10 mouse cellular contexts compared by ENCODE assay signal in genomic region chr14:20804964-20805672, GRCm38 (mm10). TPM values are rescaled to one million over a fixed set of nuclear protein-coding genes. Genes with fewer than 3 reads are reported as not detected.
DNase-seq lines count a peak whose midpoint lies in the region; ATAC-seq and TF ChIP-seq lines count a peak whose summit lies in the region.
"Had no signal": no experiment of that assay in that cellular context is flagged by ENCODE, and none has a peak within 500 bp of the region (broad histone marks: within the 10 kb centered on the region; RNA-seq: fewer than 3 reads in every experiment).

No protein-coding gene starts in this region.

- no peaks in the 10 kb centered on the region for H3K79me2 ChIP-seq in myocyte (ENCODE audit: control insufficient read depth, insufficient read depth)

- no peak for TF ChIP-seq CTCF in layer of hippocampus, adult 2 months (conservative IDR thresholded peaks at IDR 0.05)

- DNase-seq in layer of hippocampus, adult 2 months (ENCODE audit: low spot score in 2 of 2) = peak; percentile 58 to 65

- no peaks in the 10 kb centered on the region for H3K27me3 ChIP-seq in hindbrain, embryonic 15.5 days
- H3K27me3 ChIP-seq in hindbrain, embryonic 12.5 days = no peaks in the 10 kb centered on the region
- no peaks in the 10 kb centered on the region for H3K27me3 ChIP-seq in embryonic facial prominence, embryonic 15.5 days
- no peaks in the 10 kb centered on the region for H3K27me3 ChIP-seq in heart, embryonic 16.5 days (ENCODE audit: control insufficient read depth, insufficient read depth, low read length)
- H3K27me3 ChIP-seq in myocyte (ENCODE audit: control insufficient read depth, insufficient read depth, insufficient read length) = no peaks in the 10 kb centered on the region
- H3K27me3 ChIP-seq: embryonic facial prominence, embryonic 12.5 days; midbrain, embryonic 12.5 days had no signal

- H3K9me3 ChIP-seq in hindbrain, embryonic 15.5 days = no peaks in the 10 kb centered on the region
- no peaks in the 10 kb centered on the region for H3K9me3 ChIP-seq in hindbrain, embryonic 12.5 days (replicated peaks)
- no peaks in the 10 kb centered on the region for H3K9me3 ChIP-seq in embryonic facial prominence, embryonic 15.5 days (replicated peaks)
- no peaks in the 10 kb centered on the region for H3K9me3 ChIP-seq in heart, embryonic 16.5 days (replicated peaks; ENCODE audit: control insufficient read depth, low read length)
- H3K9me3 ChIP-seq: embryonic facial prominence, embryonic 12.5 days; midbrain, embryonic 12.5 days had no signal

- H3K4me1 ChIP-seq in hindbrain, embryonic 15.5 days (replicated peaks) = peaks cover 2% of the 10 kb centered on the region; the same call in 1 of the 2 replicates
- no peaks in the 10 kb centered on the region for H3K4me1 ChIP-seq in hindbrain, embryonic 12.5 days
- peaks cover 27% of the 10 kb centered on the region for H3K4me1 ChIP-seq in embryonic facial prominence, embryonic 15.5 days
- peaks cover 37% of the 10 kb centered on the region for H3K4me1 ChIP-seq in heart, embryonic 16.5 days (ENCODE audit: control insufficient read depth, insufficient read depth, low read length)
- H3K4me1 ChIP-seq: midbrain, embryonic 12.5 days had no signal

- no peak for TF ChIP-seq POLR2A in myocyte (IDR thresholded peaks at IDR 0.05; ENCODE audit: insufficient read length, low read depth)

- no peak overlapping the region for H3K9ac ChIP-seq in hindbrain, embryonic 15.5 days
- no peak overlapping the region for H3K9ac ChIP-seq in hindbrain, embryonic 12.5 days
- no peak overlapping the region for H3K9ac ChIP-seq in embryonic facial prominence, embryonic 15.5 days
- peak overlapping the region; percentile 38; the same call in 1 of the 2 replicates for H3K9ac ChIP-seq in heart, embryonic 16.5 days (ENCODE audit: low read length)
- H3K9ac ChIP-seq: embryonic facial prominence, embryonic 12.5 days; midbrain, embryonic 12.5 days had no signal

- no peaks in the 10 kb centered on the region for H3K36me3 ChIP-seq in hindbrain, embryonic 15.5 days
- no peaks in the 10 kb centered on the region for H3K36me3 ChIP-seq in hindbrain, embryonic 12.5 days
- H3K36me3 ChIP-seq in embryonic facial prominence, embryonic 15.5 days = no peaks in the 10 kb centered on the region
- H3K36me3 ChIP-seq in heart, embryonic 16.5 days (ENCODE audit: control insufficient read depth, insufficient read depth) = no peaks in the 10 kb centered on the region
- H3K36me3 ChIP-seq in myocyte (ENCODE audit: control insufficient read depth, insufficient read depth) = no peaks in the 10 kb centered on the region
- H3K36me3 ChIP-seq: embryonic facial prominence, embryonic 12.5 days; midbrain, embryonic 12.5 days had no signal

- H3K4me2 ChIP-seq in hindbrain, embryonic 15.5 days = no peak overlapping the region
- no peak overlapping the region for H3K4me2 ChIP-seq in hindbrain, embryonic 12.5 days (replicated peaks)
- no peak overlapping the region; the same call in 1 of the 2 replicates for H3K4me2 ChIP-seq in embryonic facial prominence, embryonic 15.5 days (replicated peaks)
- 0 out of 2 replicates have a peak overlapping the region, but pooled peaks have one; percentile 26 for H3K4me2 ChIP-seq in heart, embryonic 16.5 days (ENCODE audit: low read depth, low read length)
- peak overlapping the region; percentile 94 for H3K4me2 ChIP-seq in myocyte (ENCODE audit: low read depth)
- H3K4me2 ChIP-seq: embryonic facial prominence, embryonic 12.5 days; midbrain, embryonic 12.5 days had no signal

- H3ac ChIP-seq in myocyte (ENCODE audit: control insufficient read depth, insufficient read length) = no peak overlapping the region

- no peak overlapping the region for H3K27ac ChIP-seq in hindbrain, embryonic 15.5 days (replicated peaks)
- H3K27ac ChIP-seq in hindbrain, embryonic 12.5 days = no peak overlapping the region
- H3K27ac ChIP-seq in embryonic facial prominence, embryonic 15.5 days (replicated peaks) = peak overlapping the region; percentile 87
- peak overlapping the region; percentile 84 for H3K27ac ChIP-seq in heart, embryonic 16.5 days (ENCODE audit: low read length)
- peak overlapping the region; percentile 69; the same call in 1 of the 2 replicates for H3K27ac ChIP-seq in layer of hippocampus, adult 2 months
- H3K27ac ChIP-seq: embryonic facial prominence, embryonic 12.5 days; midbrain, embryonic 12.5 days had no signal

- 69% methylated on average over 9 of the region's 9 CpGs for WGBS in hindbrain, embryonic 15.5 days
- 75% methylated on average over 9 of the region's 9 CpGs for WGBS in hindbrain, embryonic 12.5 days
- 32% methylated on average over 9 of the region's 9 CpGs for WGBS in embryonic facial prominence, embryonic 15.5 days
- 30% methylated on average over 9 of the region's 9 CpGs for WGBS in heart, embryonic 16.5 days

- no peak overlapping the region for H3K4me3 ChIP-seq in hindbrain, embryonic 15.5 days
- H3K4me3 ChIP-seq in hindbrain, embryonic 12.5 days = no peak overlapping the region
- H3K4me3 ChIP-seq in embryonic facial prominence, embryonic 15.5 days (replicated peaks) = no peak overlapping the region
- no peak overlapping the region for H3K4me3 ChIP-seq in heart, embryonic 16.5 days (ENCODE audit: low read length)
- no peak overlapping the region for H3K4me3 ChIP-seq in layer of hippocampus, adult 2 months
- no peak overlapping the region for H3K4me3 ChIP-seq in myocyte
- H3K4me3 ChIP-seq: embryonic facial prominence, embryonic 12.5 days; midbrain, embryonic 12.5 days had no signal

- ATAC-seq in hindbrain, embryonic 15.5 days (ENCODE audit: low FRiP score, low read depth) = peak; percentile 72; the same call in 1 of the 2 replicates
- no peak for ATAC-seq in hindbrain, embryonic 12.5 days (ENCODE audit: low FRiP score)
- ATAC-seq in embryonic facial prominence, embryonic 15.5 days (ENCODE audit: insufficient number of reproducible peaks, low FRiP score, low TSS enrichment, low read depth) = peak; percentile 84
- peak; percentile 81 for ATAC-seq in heart, embryonic 16.5 days (replicated peaks; ENCODE audit: extremely low read depth, insufficient read depth, low FRiP score)
- ATAC-seq in granulocyte monocyte progenitor cell, adult 5-6 weeks (replicated peaks; ENCODE audit: poor library complexity, severe bottlenecking) = no peak
- ATAC-seq in megakaryocyte, adult 5-6 weeks (ENCODE audit: poor library complexity, severe bottlenecking) = no peak

TF ChIP-seq in myocyte, 11 proteins besides CTCF, POLR2A, EP300 and RAD21:
- TF ChIP-seq MYOD1 (IDR thresholded peaks at IDR 0.05; ENCODE audit: control insufficient read depth in 1 of 3, insufficient read length in 2 of 3, low read depth in 2 of 3) (peak in 2 of 3 experiments; percentile 58 to 73), MAX (IDR thresholded peaks at IDR 0.05; ENCODE audit: low read depth) (peak; percentile 67), REST (IDR thresholded peaks at IDR 0.05; ENCODE audit: insufficient read depth, insufficient read length) (no peak), TCF12 (IDR thresholded peaks at IDR 0.05; ENCODE audit: insufficient read depth, poor library complexity, severe bottlenecking) (peak; percentile 32), SRF (IDR thresholded peaks at IDR 0.05; ENCODE audit: control insufficient read depth, insufficient read length, low read depth) (no peak), MYOG (IDR thresholded peaks at IDR 0.05; ENCODE audit: control insufficient read depth in 1 of 3, insufficient read depth in 1 of 3, insufficient read length in 2 of 3, low read depth in 2 of 3) (peak in 2 of 3 experiments; percentile 76 to 82), CEBPB (IDR thresholded peaks at IDR 0.05; ENCODE audit: insufficient read depth, poor library complexity, severe bottlenecking) (no peak), USF1 (IDR thresholded peaks at IDR 0.05; ENCODE audit: low read depth) (peak; percentile 95), POLR2AphosphoS2 (IDR thresholded peaks at IDR 0.05; ENCODE audit: insufficient read length, low read depth) (no peak)

RNA-seq across cellular contexts. Expression of gene Camk2g, which starts 11.2 kb away (rescaled TPM):
- polyA plus RNA-seq in hindbrain, embryonic 15.5 days (2015; fragmentation: Nextera tagmentation; extraction: Ambion mirVana) = 161 and 183 TPM in 2 replicates
- polyA plus RNA-seq in hindbrain, embryonic 12.5 days (2016; fragmentation: Nextera tagmentation; extraction: Ambion mirVana) = 72.8 and 75.5 TPM in 2 replicates
- 54.3 and 56.3 TPM in 2 replicates for polyA plus RNA-seq in embryonic facial prominence, embryonic 15.5 days (2015; fragmentation: Nextera tagmentation; extraction: Ambion mirVana)
- 81.5 and 103 TPM in 2 replicates for polyA plus RNA-seq in heart, embryonic 16.5 days (2015; fragmentation: Nextera tagmentation; extraction: Ambion mirVana)
- total RNA-seq in layer of hippocampus, adult 2 months (2021) = 100 to 1,000 TPM; 216 to 229 TPM
- polyA plus RNA-seq in myocyte (2012; fragmentation: generic; extraction: Trizol) = 57.2 TPM
- total RNA-seq in granulocyte monocyte progenitor cell, adult 5-6 weeks (2014; fragmentation: Nextera tagmentation) = 28.0 and 35.2 TPM in 2 replicates
- total RNA-seq in granulocyte monocyte progenitor cell, adult 5-6 weeks (2017) = 50.3 and 65.9 TPM in 2 replicates
- 24.0 and 24.3 TPM in 2 replicates for total RNA-seq in megakaryocyte, adult 5-6 weeks (2015)
- 50.1 and 61.1 TPM in 2 replicates for total RNA-seq in megakaryocyte, adult 5-6 weeks (2017)

RNA-seq across cellular contexts. Expression of gene Plau, which starts 31.3 kb away (rescaled TPM):
- 0.21 and 0.26 TPM in 2 replicates for polyA plus RNA-seq in hindbrain, embryonic 15.5 days (2015; fragmentation: Nextera tagmentation; extraction: Ambion mirVana)
- polyA plus RNA-seq in hindbrain, embryonic 12.5 days (2016; fragmentation: Nextera tagmentation; extraction: Ambion mirVana) = 0.46 and 0.76 TPM in 2 replicates
- polyA plus RNA-seq in embryonic facial prominence, embryonic 15.5 days (2015; fragmentation: Nextera tagmentation; extraction: Ambion mirVana) = 4.5 TPM in 2 replicates
- 1.2 and 1.9 TPM in 2 replicates for polyA plus RNA-seq in heart, embryonic 16.5 days (2015; fragmentation: Nextera tagmentation; extraction: Ambion mirVana)
- 1 to 10 TPM; 3.2 to 4.2 TPM for total RNA-seq in layer of hippocampus, adult 2 months (2021)
- polyA plus RNA-seq in myocyte (2012; fragmentation: generic; extraction: Trizol) = 40.1 TPM
- total RNA-seq in granulocyte monocyte progenitor cell, adult 5-6 weeks (2014; fragmentation: Nextera tagmentation) = 2.9 and 4.2 TPM in 2 replicates
- total RNA-seq in granulocyte monocyte progenitor cell, adult 5-6 weeks (2017) = 7.5 and 9.1 TPM in 2 replicates
- total RNA-seq in megakaryocyte, adult 5-6 weeks (2015) = 7.0 and 9.5 TPM in 2 replicates
- total RNA-seq in megakaryocyte, adult 5-6 weeks (2017) = 16.8 and 17.1 TPM in 2 replicates

Comparison
In these comparisons a context has a peak if more than half of its experiments do, and no peak if none do; other contexts are left out.
1. ATAC-seq: peak in hindbrain, embryonic 15.5 days (single experiment), embryonic facial prominence, embryonic 15.5 days (single experiment) and heart, embryonic 16.5 days (single experiment); none in hindbrain, embryonic 12.5 days (single experiment), granulocyte monocyte progenitor cell, adult 5-6 weeks (single experiment) and megakaryocyte, adult 5-6 weeks (single experiment).
2. H3K27ac ChIP-seq: peak in embryonic facial prominence, embryonic 15.5 days (single experiment), heart, embryonic 16.5 days (single experiment) and layer of hippocampus, adult 2 months (single experiment); none in hindbrain, embryonic 15.5 days (single experiment) and hindbrain, embryonic 12.5 days (single experiment).
3. H3K4me2 ChIP-seq: peak in heart, embryonic 16.5 days (single experiment) and myocyte (single experiment); none in hindbrain, embryonic 15.5 days (single experiment), hindbrain, embryonic 12.5 days (single experiment) and embryonic facial prominence, embryonic 15.5 days (single experiment).